ENCODE assay signal across 24 mouse cellular contexts in genomic region chr3:142043006-142043405, GRCm38 (mm10).
"Had no signal": no experiment of that assay in that cellular context is flagged by ENCODE, and none has a peak within 500 bp of the region (broad histone marks: within the 10 kb centered on the region; RNA-seq: fewer than 3 reads in every experiment).

No protein-coding gene starts in this region.

- H3K27me3 ChIP-seq: heart, embryonic 13.5 days; heart, embryonic 15.5 days; hindbrain, embryonic 13.5 days; hindbrain, embryonic 15.5 days; kidney, embryonic 15.5 days; limb, embryonic 15.5 days; liver, embryonic 12.5 days had no signal

- H3K4me1 ChIP-seq: heart, embryonic 13.5 days; heart, embryonic 15.5 days; hindbrain, embryonic 13.5 days; hindbrain, embryonic 15.5 days; kidney, embryonic 15.5 days; liver, embryonic 12.5 days had no signal

- H3K4me3 ChIP-seq: heart, adult 2 months; heart, embryonic 13.5 days; heart, embryonic 15.5 days; hindbrain, embryonic 13.5 days; hindbrain, embryonic 15.5 days; kidney, embryonic 15.5 days; limb, embryonic 15.5 days; liver, embryonic 12.5 days had no signal

- H3K4me2 ChIP-seq: heart, embryonic 11.5 days; heart, embryonic 13.5 days; heart, embryonic 15.5 days; hindbrain, embryonic 13.5 days; hindbrain, embryonic 15.5 days; kidney, embryonic 15.5 days; limb, embryonic 15.5 days; liver, embryonic 12.5 days had no signal

- H3K27ac ChIP-seq: heart, adult 2 months; heart, embryonic 13.5 days; heart, embryonic 15.5 days; hindbrain, embryonic 13.5 days; hindbrain, embryonic 15.5 days; hindbrain, postnatal 0 days; kidney, embryonic 15.5 days; limb, embryonic 15.5 days; liver, embryonic 12.5 days; liver, embryonic 14.5 days had no signal

- H3K9ac ChIP-seq: heart, embryonic 13.5 days; heart, embryonic 15.5 days; hindbrain, embryonic 13.5 days; hindbrain, embryonic 15.5 days; kidney, embryonic 15.5 days; limb, embryonic 15.5 days; liver, embryonic 12.5 days; liver, embryonic 14.5 days had no signal

- ATAC-seq: forebrain, embryonic 16.5 days; hindbrain, postnatal 0 days; intestine, embryonic 16.5 days; liver, embryonic 12.5 days had no signal

- H3K9me3 ChIP-seq: heart, embryonic 13.5 days; heart, embryonic 15.5 days; hindbrain, embryonic 13.5 days; hindbrain, embryonic 15.5 days; kidney, embryonic 15.5 days; limb, embryonic 15.5 days; liver, embryonic 12.5 days had no signal

- H3K36me3 ChIP-seq: heart, embryonic 13.5 days; heart, embryonic 15.5 days; hindbrain, embryonic 13.5 days; hindbrain, embryonic 15.5 days; kidney, embryonic 15.5 days; limb, embryonic 15.5 days; liver, embryonic 12.5 days had no signal

- DNase-seq: gastrocnemius, postnatal 14 days; gastrocnemius, postnatal 36 days; heart, adult 11 months; heart, adult 2 months; heart, postnatal 14 days; heart, postnatal 36 days; kidney, adult 11 months; kidney, postnatal 10 days; kidney, postnatal 36 days; layer of hippocampus, adult 9-11 months; layer of hippocampus, postnatal 36 days; left cerebral cortex, postnatal 4 days had no signal
